Mouse (Mus musculus) liver, embryonic 14.5 days (tissue): ENCODE results near the gene Grid2ip. TPM values are rescaled to one million over a fixed set of nuclear protein-coding genes. Genes with fewer than 3 reads are reported as not detected.
A peak's percentile ranks its signal among the peaks of the same experiment; 100 is the strongest.

ENCODE experiments used
- ATAC-seq: fragments of 200-750 bp; cut with Nextera tagmentation; 2 replicates; pipeline ENCODE4 v1.8.0; 2017; ENCODE audit warnings: moderate number of reproducible peaks, mild to moderate bottlenecking, moderate library complexity; ENCODE audit not compliant: insufficient read depth
- DNase-seq, 3 experiments: peaks; one replicate each; pipeline ENCODE4 v3.0.0-alpha.2; 2012 to 2013; ENCODE audit warnings: low read depth in 3 of 3, low spot score in 3 of 3
- H3K27ac ChIP-seq: fragments of 300-500 bp; sonication (generic); 2 replicates; pipeline ENCODE4 v1.5.1; 2014; ENCODE audit warnings: moderate library complexity, mild to moderate bottlenecking, control low read depth, inconsistent platforms
- H3K27me3 ChIP-seq: fragments of 300-500 bp; sonication (generic); 2 replicates; pipeline ENCODE4 v1.6.1; 2014; ENCODE audit warnings: mild to moderate bottlenecking, low read length, moderate library complexity; ENCODE audit not compliant: control insufficient read depth, insufficient read depth
- H3K36me3 ChIP-seq: fragments of 300-500 bp; sonication (generic); replicated peaks from 2 replicates; pipeline ENCODE4 v1.6.1; 2014; ENCODE audit warnings: low read depth; ENCODE audit not compliant: control insufficient read depth, insufficient read depth
- H3K4me1 ChIP-seq, 2 experiments: fragments of 200-500 bp in 1 of 2; fragments of 300-500 bp in 1 of 2; sonication (generic) in 1 of 2; replicated peaks; 2 replicates each; pipeline ENCODE4 v1.6.1; 2012 to 2014; ENCODE audit warnings: antibody characterized with exemption in 1 of 2, inconsistent platforms in 1 of 2, low read length in 1 of 2; ENCODE audit not compliant: control insufficient read depth in 2 of 2, insufficient read depth in 2 of 2
- H3K4me2 ChIP-seq: fragments of 300-500 bp; sonication (generic); 2 replicates; pipeline ENCODE4 v1.6.1; 2014; ENCODE audit warnings: low read depth, mild to moderate bottlenecking, control low read depth, moderate library complexity
- H3K4me3 ChIP-seq, 2 experiments: fragments of 200-500 bp in 1 of 2; fragments of 300-500 bp in 1 of 2; sonication (generic) in 1 of 2; 2 replicates each; pipeline ENCODE4 v1.5.1; 2012 to 2014; ENCODE audit warnings: low read depth in 2 of 2, low read length in 2 of 2, mild to moderate bottlenecking in 2 of 2, control low read depth in 1 of 2, inconsistent platforms in 1 of 2, moderate library complexity in 1 of 2; ENCODE audit not compliant: insufficient read depth in 1 of 2
- H3K9ac ChIP-seq: fragments of 300-500 bp; sonication (generic); replicated peaks from 2 replicates; pipeline ENCODE4 v1.6.1; 2014; ENCODE audit warnings: mild to moderate bottlenecking, control low read depth, moderate library complexity
- H3K9me3 ChIP-seq: fragments of 300-500 bp; sonication (generic); 2 replicates; pipeline ENCODE4 v1.6.1; 2016; ENCODE audit warnings: low read length, mixed read lengths; ENCODE audit not compliant: control insufficient read depth
- CTCF ChIP-seq: IDR thresholded peaks from 2 replicates; pipeline ENCODE4 v1.5.1; 2016; ENCODE audit warnings: antibody characterized with exemption, low read depth, control low read depth
- EP300 ChIP-seq: IDR thresholded peaks from 2 replicates; pipeline ENCODE4 v1.6.1; 2016; ENCODE audit warnings: antibody characterized with exemption, low read depth
- whole genome bisulfite sequencing: fragments of 180-500 bp; shearing (Covaris S2); extraction: QIAGEN DNeasy Blood & Tissue Kit; methylation state at CpG from one replicate; pipeline ENCODE4 v1.1.7; 2014; ENCODE audit not compliant: insufficient replicate concordance; 5-methylcytosine and 5-hydroxymethylcytosine counted together
- polyA plus RNA-seq, 2 experiments: library from polyadenylated mRNA; depleted of rRNA in 1 of 2; stranded (reverse) in 1 of 2; unstranded in 1 of 2; fragments of >200 nt; fragmentation: Nextera tagmentation in 1 of 2; extraction: Ambion mirVana in 1 of 2; gene quantifications; 2 replicates each; pipeline versions ENCODE4 v1.2.1 to v1.2.3; 2012 to 2014

Gene Grid2ip
- polyA plus RNA-seq, 2 experiments, result 0.01 TPM; not detected in 1

- Histone ChIP-seq H3K4me1 (no peaks in the 10 kb centered on the region), H3K27me3 (no peaks in the 10 kb centered on the region), H3K9me3 (no peaks in the 10 kb centered on the region), H3K4me3 (no peak overlapping the region), H3K4me2 (no peak overlapping the region), H3K27ac (no peak overlapping the region), H3K36me3 (no peaks in the 10 kb centered on the region), H3K9ac (no peak overlapping the region)
- WGBS, result 4% methylated on average over 4 of the region's 4 CpGs
- DNase-seq (peak; percentile 44 to 64 (median 61)), ATAC-seq (peak; percentile 63; the same call in 1 of the 2 replicates)
- TF ChIP-seq CTCF (peak; percentile 96), EP300 (no peak)
Measured at GRCm38 (mm10) chr5:143434421-143434820, 77.3 kb downstream of the Grid2ip start.

GRCm38 (mm10) chr5:143441298-143441697 is 84.2 kb downstream of the Grid2ip start:
- DNase-seq, result no peak
- 58% methylated on average over 3 of the region's 3 CpGs for WGBS

DNA sequence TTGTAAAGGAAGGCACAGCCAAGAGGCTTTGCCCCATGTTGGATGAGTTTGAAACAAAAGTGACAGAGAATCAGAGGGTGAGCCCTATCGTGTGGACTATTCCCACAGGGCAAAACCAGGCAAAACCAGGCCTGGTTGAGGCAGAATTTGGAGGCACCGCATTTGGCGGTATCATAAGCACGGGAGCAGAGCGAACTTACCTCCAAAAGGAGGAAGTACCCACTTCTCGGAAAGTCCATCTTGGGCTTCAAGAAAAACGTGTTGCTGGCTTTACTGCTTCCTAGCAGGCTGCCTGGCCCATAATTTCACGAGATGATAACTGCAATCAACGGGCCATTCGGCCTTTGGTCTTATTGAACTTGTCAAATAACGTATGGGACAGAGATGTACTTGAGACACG is 84.6 kb downstream of the Grid2ip start:
- H3K9me3 ChIP-seq, result no peaks in the 10 kb centered on the region
- H3K4me3 ChIP-seq, result no peak overlapping the region
- no peak for ATAC-seq
- H3K4me2 ChIP-seq, result no peak overlapping the region
- no peak for DNase-seq
- H3K4me1 ChIP-seq, result no peaks in the 10 kb centered on the region
- no peaks in the 10 kb centered on the region for H3K27me3 ChIP-seq
- no peak for TF ChIP-seq CTCF
- no peak for TF ChIP-seq EP300
- H3K36me3 ChIP-seq, result no peaks in the 10 kb centered on the region
- 59% methylated on average over 12 of the region's 12 CpGs for WGBS
- no peak overlapping the region for H3K9ac ChIP-seq
- no peak overlapping the region for H3K27ac ChIP-seq

More at GRCm38 (mm10) chr5:143441298-143441697, 84.2 kb downstream of the Grid2ip start:
- no peaks in the 10 kb centered on the region for H3K27me3 ChIP-seq
- TF ChIP-seq EP300 (no peak), CTCF (no peak)
- no peaks in the 10 kb centered on the region for H3K36me3 ChIP-seq
- no peak overlapping the region for H3K4me2 ChIP-seq
- H3K4me1 ChIP-seq, result no peaks in the 10 kb centered on the region
- no peaks in the 10 kb centered on the region for H3K9me3 ChIP-seq
- no peak for ATAC-seq
- no peak overlapping the region for H3K9ac ChIP-seq
- H3K27ac ChIP-seq, result no peak overlapping the region
- no peak overlapping the region for H3K4me3 ChIP-seq

Other genes with a start within 250 kb of the Grid2ip start
- 8.7 and 9.7 TPM in 2 replicates for gene Rnf216, start 244.3 kb upstream of the Grid2ip start, polyA plus RNA-seq (2012; rRNA removed)
- gene Rnf216, start 244.3 kb upstream of the Grid2ip start, polyA plus RNA-seq (2014; fragmentation: Nextera tagmentation; extraction: Ambion mirVana), result 10.8 and 12.3 TPM in 2 replicates
- not detected in 2 replicates for gene Olfr718-ps1, start 209.8 kb upstream of the Grid2ip start, polyA plus RNA-seq (2012; rRNA removed)
- gene Olfr718-ps1, start 209.8 kb upstream of the Grid2ip start, polyA plus RNA-seq (2014; fragmentation: Nextera tagmentation; extraction: Ambion mirVana), result not detected in 2 replicates
- 0.97 and 1.8 TPM in 2 replicates for gene Rbak, start 176.6 kb upstream of the Grid2ip start, polyA plus RNA-seq (2012; rRNA removed)
- 0.62 and 1.1 TPM in 2 replicates for gene Rbak, start 176.6 kb upstream of the Grid2ip start, polyA plus RNA-seq (2014; fragmentation: Nextera tagmentation; extraction: Ambion mirVana)
- gene Spdye4b, start 176.3 kb upstream of the Grid2ip start, polyA plus RNA-seq (2012; rRNA removed), result not detected in 2 replicates
- not detected in 2 replicates for gene Spdye4b, start 176.3 kb upstream of the Grid2ip start, polyA plus RNA-seq (2014; fragmentation: Nextera tagmentation; extraction: Ambion mirVana)
- not detected in 2 replicates for gene Spdye4a, start 130.4 kb upstream of the Grid2ip start, polyA plus RNA-seq (2012; rRNA removed)
- not detected in 2 replicates for gene Spdye4a, start 130.4 kb upstream of the Grid2ip start, polyA plus RNA-seq (2014; fragmentation: Nextera tagmentation; extraction: Ambion mirVana)
- 2.3 and 2.6 TPM in 2 replicates for gene Zfp12, start 122.2 kb upstream of the Grid2ip start, polyA plus RNA-seq (2012; rRNA removed)
- 1.8 and 2.3 TPM in 2 replicates for gene Zfp12, start 122.2 kb upstream of the Grid2ip start, polyA plus RNA-seq (2014; fragmentation: Nextera tagmentation; extraction: Ambion mirVana)
- gene Zfp316, start 87.3 kb upstream of the Grid2ip start, polyA plus RNA-seq (2012; rRNA removed), result 0.28 and 0.33 TPM in 2 replicates
- gene Zfp316, start 87.3 kb upstream of the Grid2ip start, polyA plus RNA-seq (2014; fragmentation: Nextera tagmentation; extraction: Ambion mirVana), result 0.05 and 0.10 TPM in 2 replicates
- gene Zfp853, start 63.7 kb upstream of the Grid2ip start, polyA plus RNA-seq (2012; rRNA removed), result 0.10 and 0.11 TPM in 2 replicates
- gene Zfp853, start 63.7 kb upstream of the Grid2ip start, polyA plus RNA-seq (2014; fragmentation: Nextera tagmentation; extraction: Ambion mirVana), result not detected in 2 replicates
- gene E130309D02Rik, start 42.0 kb upstream of the Grid2ip start, polyA plus RNA-seq (2012; rRNA removed), result 12.7 and 14.1 TPM in 2 replicates
- 13.7 and 17.2 TPM in 2 replicates for gene E130309D02Rik, start 42.0 kb upstream of the Grid2ip start, polyA plus RNA-seq (2014; fragmentation: Nextera tagmentation; extraction: Ambion mirVana)
- gene Zdhhc4, start 28.1 kb upstream of the Grid2ip start, polyA plus RNA-seq (2012; rRNA removed), result 16.4 and 19.3 TPM in 2 replicates
- gene Zdhhc4, start 28.1 kb upstream of the Grid2ip start, polyA plus RNA-seq (2014; fragmentation: Nextera tagmentation; extraction: Ambion mirVana), result 24.5 and 25.9 TPM in 2 replicates
- 35.3 and 39.9 TPM in 2 replicates for gene Kdelr2, start 46.5 kb downstream of the Grid2ip start, polyA plus RNA-seq (2012; rRNA removed)
- 134 and 135 TPM in 2 replicates for gene Kdelr2, start 46.5 kb downstream of the Grid2ip start, polyA plus RNA-seq (2014; fragmentation: Nextera tagmentation; extraction: Ambion mirVana)
- 4.9 TPM in 2 replicates for gene Daglb, start 107.2 kb downstream of the Grid2ip start, polyA plus RNA-seq (2012; rRNA removed)
- 4.5 and 5.4 TPM in 2 replicates for gene Daglb, start 107.2 kb downstream of the Grid2ip start, polyA plus RNA-seq (2014; fragmentation: Nextera tagmentation; extraction: Ambion mirVana)
- 53.9 and 115 TPM in 2 replicates for gene Rac1, start 170.7 kb downstream of the Grid2ip start, polyA plus RNA-seq (2012; rRNA removed)
- gene Rac1, start 170.7 kb downstream of the Grid2ip start, polyA plus RNA-seq (2014; fragmentation: Nextera tagmentation; extraction: Ambion mirVana), result 146 and 161 TPM in 2 replicates